Mouse (Mus musculus) ZHBTc4 (cell line): ENCODE measurements at regions not wholly inside any gene's neighbourhood (a gene's known extent, or its start where the extent isn't known, plus 50 kb on each side); places are given as distances from the start of the nearest gene placed in this dataset.

Experiments used
- DNase-seq: peaks from one replicate; pipeline ENCODE4 v3.0.0-alpha.2; 2011; ENCODE audit warnings: low read depth, low spot score

- DNase-seq, result peak; percentile 66
Measured at GRCm38 (mm10) chr12:10571643-10572377, 181.2 kb downstream of the Rdh14 start.

DNA sequence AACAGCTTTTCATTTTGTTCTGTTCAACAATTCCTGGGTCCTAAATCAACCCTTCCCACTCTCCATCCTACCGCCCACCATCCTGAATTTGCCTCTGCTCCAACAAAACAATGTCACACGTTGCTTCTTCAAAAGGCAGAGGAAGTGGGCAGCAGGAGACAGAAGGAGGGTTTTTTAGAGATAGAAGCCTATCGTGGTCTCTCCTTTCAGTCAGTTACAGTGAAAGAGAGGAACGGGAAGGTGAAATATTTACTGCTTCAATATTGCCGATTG lies 181.7 kb downstream of the Rdh14 start:
- DNase-seq, result no peak

GRCm38 (mm10) chr12:10573381-10573780 lies 182.8 kb downstream of the Rdh14 start:
- no peak for DNase-seq

DNA sequence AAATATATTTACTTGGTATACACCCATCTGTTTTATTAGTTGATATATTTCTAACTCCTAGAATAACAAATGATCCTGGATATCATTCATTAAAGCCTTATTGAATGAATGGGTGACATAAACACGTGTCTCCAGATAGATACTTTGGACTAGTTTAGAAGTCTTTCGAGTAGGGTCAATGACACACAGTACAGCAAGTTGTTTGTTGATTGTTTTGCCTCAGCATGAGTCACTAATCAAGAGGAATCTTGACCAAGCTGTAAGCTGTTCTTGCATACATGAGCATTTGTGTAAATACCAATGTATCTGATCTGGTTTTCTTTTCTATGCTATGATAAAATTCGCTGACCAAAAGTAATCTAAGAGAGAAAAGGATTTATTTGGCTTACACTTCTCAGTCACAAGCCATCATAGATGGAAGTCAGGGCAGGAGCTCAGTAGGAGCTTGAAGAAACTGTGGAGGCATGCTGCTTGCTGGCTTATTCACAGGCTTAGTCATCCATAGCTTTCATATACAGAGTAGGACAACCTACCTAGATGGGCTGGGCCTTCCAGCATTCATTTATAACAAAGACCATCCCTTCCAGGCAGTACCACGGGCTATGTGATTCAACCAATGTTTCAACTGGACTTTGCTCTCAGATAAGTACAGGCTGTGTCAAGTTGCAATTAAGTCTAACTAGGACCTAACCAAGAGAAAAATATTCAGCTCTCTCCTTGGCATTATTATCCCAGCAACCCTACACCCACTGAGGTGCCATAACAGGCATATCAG lies 192.5 kb downstream of the Rdh14 start:
- no peak for DNase-seq

GRCm38 (mm10) chr12:10584026-10584425 lies 193.5 kb downstream of the Rdh14 start:
- no peak for DNase-seq

GRCm38 (mm10) chr12:10589537-10589936 lies 199.0 kb downstream of the Rdh14 start:
- DNase-seq, result peak; percentile 79

DNA sequence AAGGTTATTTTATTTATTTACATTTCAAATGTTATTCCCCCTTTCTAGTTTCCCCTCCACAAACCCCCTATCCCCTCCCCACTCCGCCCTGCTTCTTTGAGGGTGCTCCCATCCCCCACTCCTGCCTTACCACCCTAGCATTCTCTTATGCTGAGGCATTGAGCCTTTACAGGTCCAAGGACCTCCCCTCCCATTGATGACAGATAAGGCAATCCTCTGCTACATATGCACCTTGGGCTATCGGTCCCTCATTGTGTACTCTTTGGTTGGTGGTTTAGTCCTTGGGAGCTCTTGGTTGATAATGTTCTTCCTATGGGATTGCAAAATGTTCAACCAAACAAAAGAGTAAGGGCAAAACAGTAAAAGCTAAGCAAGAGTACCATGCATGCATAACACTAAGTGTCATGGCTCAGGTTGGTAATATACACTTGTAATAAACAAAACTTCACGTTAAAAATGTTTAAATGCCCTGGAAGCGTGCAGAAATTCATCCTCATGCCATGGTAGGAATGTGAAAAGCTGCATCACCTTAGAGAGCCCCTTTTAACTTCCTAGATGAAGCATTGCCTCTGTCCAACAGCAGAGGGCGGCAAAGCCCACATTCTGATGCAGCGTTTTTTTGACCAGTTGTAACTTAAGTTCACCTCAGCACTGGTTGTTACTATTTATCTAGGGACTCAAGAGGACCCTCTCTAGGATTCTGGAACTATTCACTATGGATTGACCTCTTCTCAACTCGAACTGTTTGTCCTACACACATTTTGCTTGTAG lies 207.6 kb downstream of the Rdh14 start:
- peak; percentile 63 for DNase-seq

GRCm38 (mm10) chr12:10600111-10600510 lies 209.5 kb downstream of the Rdh14 start:
- DNase-seq, result no peak

DNA sequence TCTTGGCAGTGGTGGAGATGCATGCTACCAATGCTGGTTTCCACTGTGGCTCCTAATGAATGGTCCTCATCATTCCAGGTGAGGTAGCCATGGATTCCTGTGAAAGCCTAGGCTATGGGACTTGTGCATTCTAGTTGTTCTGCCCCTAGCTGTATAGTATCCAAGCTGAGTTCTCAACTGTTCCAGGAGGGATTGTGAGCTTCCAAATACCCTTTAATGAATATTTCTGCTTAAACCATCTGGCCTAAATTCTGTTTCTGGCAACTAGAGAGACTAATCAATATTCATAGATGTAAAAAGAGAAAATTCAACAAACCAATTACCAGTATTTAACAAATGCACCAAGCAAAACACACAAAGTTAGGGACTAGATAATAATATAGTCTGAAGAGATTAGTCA lies 227.7 kb downstream of the Rdh14 start:
- no peak for DNase-seq

DNA sequence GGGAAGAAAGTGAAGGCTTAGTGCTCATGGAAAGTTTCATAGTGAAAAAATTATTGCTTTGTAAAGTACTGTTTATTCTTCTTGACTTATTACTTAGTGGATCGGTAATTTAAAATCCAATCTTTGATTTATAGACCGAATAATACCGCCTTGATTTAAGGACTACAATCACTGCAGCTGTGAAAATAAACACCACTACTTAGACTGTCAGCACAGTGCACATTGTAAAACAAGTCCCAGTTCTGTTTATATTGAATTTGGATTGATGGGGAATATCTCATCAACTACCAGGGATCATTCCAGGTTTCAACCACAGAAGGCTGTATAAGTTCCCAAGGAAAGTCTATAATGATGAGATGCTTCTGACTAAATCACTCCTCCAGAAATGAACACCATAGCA lies 230.0 kb downstream of the Rdh14 start:
- no peak for DNase-seq

- DNase-seq, result no peak
Measured at GRCm38 (mm10) chr12:10638591-10638990, 248.0 kb downstream of the Rdh14 start.

DNA sequence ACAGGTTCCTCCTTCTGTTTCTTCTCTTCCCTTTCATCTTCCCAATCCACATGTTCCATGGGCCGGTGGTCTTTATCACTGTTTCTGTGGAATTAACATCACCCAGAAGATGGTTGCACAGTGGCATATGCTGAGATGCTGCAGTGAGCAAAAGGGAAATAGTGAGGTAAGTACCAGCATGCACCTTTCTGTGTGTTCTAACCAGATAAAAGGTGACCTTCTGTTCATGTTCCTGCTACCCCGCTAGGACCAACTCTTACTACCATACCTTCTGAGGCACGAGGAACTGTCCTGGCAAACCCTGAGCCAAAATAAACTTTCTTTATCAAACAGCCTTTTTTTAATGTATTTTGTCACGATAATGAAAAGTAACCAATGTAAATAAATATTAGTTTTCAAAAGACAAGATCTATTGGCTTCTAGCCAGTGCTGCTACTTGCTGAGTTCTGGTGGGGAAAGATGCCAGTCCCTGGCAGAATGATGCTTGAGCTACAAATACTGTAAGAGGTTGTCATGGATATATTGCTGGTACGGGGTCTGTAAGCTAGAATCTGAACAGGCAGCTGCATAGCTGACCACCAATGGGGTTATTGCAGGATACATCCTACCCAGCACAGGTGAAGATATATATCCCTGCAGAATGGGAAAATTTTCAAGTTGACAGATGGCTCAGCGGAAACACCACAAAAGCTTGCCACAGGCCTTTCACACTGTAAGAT lies 264.1 kb downstream of the Rdh14 start:
- DNase-seq, result no peak

- no peak for DNase-seq
Measured at GRCm38 (mm10) chr12:10655185-10655544, 264.6 kb downstream of the Rdh14 start.

DNA sequence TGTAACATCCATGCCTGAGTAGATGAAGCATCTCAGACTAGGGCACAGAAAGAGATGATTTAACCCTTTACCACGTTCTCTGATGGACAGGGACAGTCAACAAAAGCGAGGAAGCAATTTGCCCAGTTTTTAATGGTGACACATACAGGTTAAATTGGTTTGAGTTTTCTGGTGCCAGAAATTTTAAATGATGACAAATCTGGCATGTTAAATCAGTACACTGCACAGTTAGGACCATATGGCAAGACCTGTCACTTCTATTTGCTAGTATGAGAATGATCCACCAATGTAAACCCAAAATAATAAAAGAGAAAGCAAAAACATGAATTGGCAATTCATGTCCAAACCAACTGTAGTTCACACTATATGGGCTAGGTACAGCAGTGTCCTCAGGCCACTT lies 268.3 kb downstream of the Rdh14 start:
- DNase-seq, result no peak

GRCm38 (mm10) chr12:10686747-10687146 lies 296.2 kb downstream of the Rdh14 start:
- no peak for DNase-seq
